Mouse (Mus musculus) liver, postnatal 0 days (tissue): ENCODE results near the gene Spon1.

Experiments
- CTCF ChIP-seq: sonication (generic); IDR thresholded peaks from 2 replicates; pipeline ENCODE4 v1.5.1; 2016; ENCODE audit warnings: antibody characterized with exemption, low read depth
- EP300 ChIP-seq: IDR thresholded peaks from 2 replicates; pipeline ENCODE4 v1.6.1; 2016; ENCODE audit warnings: antibody characterized with exemption, low read depth, mild to moderate bottlenecking

GRCm38 (mm10) chr7:113890782-113891181 is 125.0 kb downstream of the Spon1 start:
- TF ChIP-seq CTCF, result no peak
- no peak for TF ChIP-seq EP300
